Mouse (Mus musculus): ENCODE results near the gene Zfp148.

The Zfp148 gene

DNA sequence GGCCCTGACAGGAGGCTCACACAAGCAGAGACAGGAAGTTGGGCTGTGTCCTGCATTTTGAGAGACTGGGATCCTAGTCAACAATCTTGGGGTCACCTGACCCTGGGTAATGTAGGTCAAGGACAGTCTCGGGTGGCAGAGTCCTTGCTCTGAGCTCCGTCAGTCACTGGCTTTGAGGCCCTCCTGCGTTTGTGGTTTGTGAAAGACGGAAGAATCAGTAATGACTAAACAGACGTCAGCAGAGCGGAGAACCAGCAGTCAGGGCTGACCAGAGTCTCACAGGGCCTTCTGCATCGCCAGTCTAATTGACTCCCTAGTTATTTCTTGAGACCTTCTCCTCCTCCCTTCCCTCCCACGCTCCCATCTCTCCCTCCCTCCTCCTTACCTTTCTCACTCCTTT is 150.5 kb downstream of the Zfp148 start:
- no peak for DNase-seq (ENCODE audit: low spot score)

DNA sequence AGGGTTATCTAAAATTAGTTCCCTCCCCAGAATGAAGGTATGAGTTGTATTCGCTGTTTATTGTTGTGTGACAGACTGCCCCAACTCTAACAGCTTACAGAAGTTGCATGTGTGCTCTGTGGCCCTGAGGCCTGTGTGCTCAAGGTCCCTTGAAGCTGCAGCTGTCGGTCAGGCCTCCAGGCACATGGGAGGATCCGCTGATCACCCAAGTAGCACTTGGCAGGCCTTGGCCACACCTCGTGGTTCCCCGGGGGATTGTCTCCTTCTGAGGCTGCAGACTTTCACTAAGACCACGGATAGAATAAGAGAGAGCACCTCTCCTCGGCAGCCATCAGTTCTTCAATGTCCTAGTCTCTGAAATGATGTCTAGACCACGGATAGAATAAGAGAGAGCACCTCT is 155.8 kb downstream of the Zfp148 start:
- no peak for DNase-seq (ENCODE audit: low spot score)

DNA sequence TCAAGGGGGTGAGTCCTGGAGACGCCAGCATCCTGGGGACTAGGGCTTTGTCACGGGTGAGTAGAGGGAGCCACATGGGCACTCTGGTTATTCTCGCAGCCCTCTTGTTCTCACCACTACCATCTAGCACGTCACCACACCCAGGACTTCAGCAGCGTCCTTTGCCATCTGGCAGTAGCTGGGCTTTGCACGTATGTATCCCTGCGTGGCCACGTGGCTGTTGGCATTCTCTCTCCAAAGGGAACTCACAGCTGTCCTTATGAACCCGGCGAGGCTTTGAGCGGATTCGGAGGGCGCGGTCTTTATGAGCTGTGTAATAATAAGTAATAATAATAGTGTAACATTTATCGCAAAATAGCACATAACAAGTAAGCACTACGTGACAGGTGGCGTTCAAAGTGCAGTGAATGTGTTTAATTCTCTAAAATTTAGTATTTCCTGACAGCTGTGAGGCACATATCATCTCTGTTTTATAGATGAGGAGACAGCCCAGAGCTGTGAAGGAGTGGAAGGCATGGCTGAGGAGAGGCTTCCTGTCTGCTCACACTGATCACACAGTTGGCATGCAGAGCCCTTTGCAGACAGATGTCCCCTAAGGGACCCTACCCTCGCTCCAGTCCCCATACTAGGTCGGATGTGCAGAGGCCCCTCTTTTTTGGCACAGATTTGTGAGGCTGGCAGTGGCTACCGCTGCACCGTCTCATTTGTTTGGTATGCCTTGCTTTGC is 157.0 kb downstream of the Zfp148 start:
- no peak for DNase-seq (ENCODE audit: low spot score)

GRCm38 (mm10) chr16:33544346-33544745 is 163.7 kb downstream of the Zfp148 start:
- no peak for DNase-seq (ENCODE audit: low spot score)

DNA sequence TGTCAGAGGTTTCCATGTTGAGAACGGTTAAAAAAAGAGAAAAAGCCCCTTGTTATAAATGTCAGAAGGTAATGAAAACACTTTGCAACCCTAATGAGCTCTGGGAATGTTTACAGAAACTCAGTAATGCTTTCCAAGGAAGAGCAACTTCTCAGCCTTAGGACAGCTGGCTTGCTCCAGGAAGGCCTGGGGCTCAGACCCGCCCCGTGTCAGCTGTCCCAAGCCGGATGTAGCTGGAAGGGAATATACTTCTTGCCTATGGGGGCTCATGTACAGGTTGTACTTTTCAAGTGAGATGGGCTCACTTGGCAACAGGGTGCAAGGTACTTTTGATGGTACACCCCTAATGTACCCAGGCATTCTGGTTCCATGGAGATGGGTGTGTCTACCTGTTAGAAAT is 164.9 kb downstream of the Zfp148 start:
- no peak for DNase-seq (ENCODE audit: low spot score)

DNA sequence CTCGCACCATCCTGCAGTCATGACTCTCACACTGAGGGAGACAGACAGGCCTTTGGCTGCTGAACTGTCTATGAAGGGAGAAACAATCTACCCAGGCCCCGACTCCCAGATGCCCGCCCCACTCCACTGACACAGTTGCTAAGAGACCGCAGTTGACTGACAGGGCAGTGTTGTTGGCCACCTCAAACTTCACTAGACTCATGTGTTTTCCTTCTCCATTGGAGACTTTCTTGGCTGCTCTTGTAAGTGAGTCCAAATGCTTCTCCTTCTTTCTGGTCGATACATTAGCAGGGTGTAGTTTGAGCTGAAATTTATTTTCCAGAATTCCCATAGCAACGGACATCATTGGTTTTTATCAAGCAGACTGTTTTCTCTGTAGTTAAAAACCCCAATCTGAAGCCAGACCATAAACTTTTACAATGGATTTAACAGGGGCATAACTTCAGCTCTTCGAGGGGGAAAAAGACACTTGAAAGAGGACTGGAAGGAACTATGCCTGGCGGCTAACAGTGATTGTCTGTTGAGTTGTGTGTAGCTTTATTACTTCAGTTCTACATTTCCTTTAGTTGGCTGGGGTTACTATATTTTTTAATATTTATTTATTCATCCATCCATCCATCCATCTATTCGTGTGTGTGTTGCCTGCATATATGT is 173.2 kb downstream of the Zfp148 start:
- no peak for DNase-seq (ENCODE audit: low spot score)

Data from layer of hippocampus, adult 11-12 months (tissue).